Mouse (Mus musculus) liver, embryonic 14.5 days (tissue): ENCODE data around the gene Atxn1.
A peak's percentile ranks its signal among the peaks of the same experiment; 100 is the strongest.

Experiments
- CTCF ChIP-seq: IDR thresholded peaks from 2 replicates; pipeline ENCODE4 v1.5.1; 2016; ENCODE audit warnings: antibody characterized with exemption, low read depth, control low read depth
- EP300 ChIP-seq: IDR thresholded peaks from 2 replicates; pipeline ENCODE4 v1.6.1; 2016; ENCODE audit warnings: antibody characterized with exemption, low read depth

DNA sequence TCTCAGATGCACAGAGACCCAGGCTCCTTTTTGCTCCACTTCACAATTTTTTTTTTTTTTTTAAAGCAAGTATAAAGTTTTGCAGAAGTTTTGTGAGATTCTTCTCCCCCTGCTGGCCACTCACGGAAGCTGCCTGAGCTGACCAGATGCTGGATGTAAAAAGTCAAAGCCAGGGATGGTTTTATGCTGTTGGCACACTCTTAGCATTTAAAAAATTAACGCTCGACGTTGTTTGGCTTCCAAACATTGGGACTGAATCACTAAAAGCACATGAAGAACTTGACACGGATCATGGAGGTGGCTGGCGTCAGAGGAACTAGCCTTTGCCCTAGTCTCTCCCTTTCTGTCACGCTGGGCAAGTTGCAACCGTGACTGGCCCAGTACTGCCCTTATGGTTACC is 327.5 kb downstream of the Atxn1 start:
- TF ChIP-seq CTCF (peak; percentile 61), EP300 (no peak)
